Mouse (Mus musculus) liver, embryonic 15.5 days (tissue): ENCODE results near the gene Stxbp5l. TPM values are rescaled to one million over a fixed set of nuclear protein-coding genes. Genes with fewer than 3 reads are reported as not detected.
"Not testable (repeated sequence)": the region's sequence is repeated elsewhere in the genome, so short reads cannot be mapped to it uniquely, and the experiment has no call there.

Experiments used
- ATAC-seq: fragments of 200-750 bp; cut with Nextera tagmentation; 2 replicates; pipeline ENCODE4 v1.8.0; 2017; ENCODE audit warnings: moderate number of reproducible peaks, mild to moderate bottlenecking, moderate library complexity; ENCODE audit not compliant: insufficient read depth
- H3K27ac ChIP-seq: fragments of 300-500 bp; sonication (generic); replicated peaks from 2 replicates; pipeline ENCODE4 v1.5.1; 2015; ENCODE audit warnings: mild to moderate bottlenecking, inconsistent platforms
- H3K27me3 ChIP-seq: fragments of 300-500 bp; sonication (generic); 2 replicates; pipeline ENCODE4 v1.6.1; 2015; ENCODE audit warnings: mild to moderate bottlenecking, inconsistent platforms
- H3K36me3 ChIP-seq: fragments of 300-500 bp; sonication (generic); replicated peaks from 2 replicates; pipeline ENCODE4 v1.6.1; 2015; ENCODE audit warnings: moderate library complexity, mild to moderate bottlenecking, inconsistent platforms
- H3K4me1 ChIP-seq: fragments of 300-500 bp; sonication (generic); replicated peaks from 2 replicates; pipeline ENCODE4 v1.6.1; 2015; ENCODE audit warnings: inconsistent platforms
- H3K4me2 ChIP-seq: fragments of 300-500 bp; sonication (generic); 2 replicates; pipeline ENCODE4 v1.6.1; 2015; ENCODE audit warnings: moderate library complexity, mild to moderate bottlenecking, inconsistent platforms
- H3K4me3 ChIP-seq: fragments of 300-500 bp; sonication (generic); replicated peaks from 2 replicates; pipeline ENCODE4 v1.5.1; 2015; ENCODE audit warnings: mild to moderate bottlenecking, inconsistent platforms
- H3K9ac ChIP-seq: fragments of 300-500 bp; sonication (generic); 2 replicates; pipeline ENCODE4 v1.6.1; 2015; ENCODE audit warnings: moderate library complexity, mild to moderate bottlenecking, inconsistent platforms
- H3K9me3 ChIP-seq: fragments of 300-500 bp; sonication (generic); replicated peaks from 2 replicates; pipeline ENCODE4 v1.6.1; 2016; ENCODE audit warnings: inconsistent platforms
- WGBS: fragments of 180-500 bp; shearing (Covaris S2); methylation state at CpG from one replicate; pipeline ENCODE4 v1.1.7; 2015; ENCODE audit warnings: mixed read lengths; ENCODE audit not compliant: insufficient replicate concordance; 5-methylcytosine and 5-hydroxymethylcytosine counted together
- polyA plus RNA-seq: library from polyadenylated mRNA; unstranded; fragments of >200 nt; fragmentation: Nextera tagmentation; extraction: Ambion mirVana; gene quantifications from 2 replicates; pipeline ENCODE4 v1.2.1, GENCODE M21; 2015

Gene Stxbp5l
- polyA plus RNA-seq, 1 experiment from 2014 or later, result 0.03 TPM

GRCm38 (mm10) chr16:37383426-37383825 is 1.3 kb downstream of the Stxbp5l start:
- ATAC-seq, result no peak
- H3K4me2 ChIP-seq, result no peak overlapping the region
- H3K9me3 ChIP-seq, result no peaks in the 10 kb centered on the region
- H3K36me3 ChIP-seq, result no peaks in the 10 kb centered on the region
- no peak overlapping the region for H3K27ac ChIP-seq
- H3K9ac ChIP-seq, result no peak overlapping the region
- peaks cover 31% of the 10 kb centered on the region for H3K27me3 ChIP-seq
- H3K4me1 ChIP-seq, result peaks cover 11% of the 10 kb centered on the region; the same call in 1 of the 2 replicates
- H3K4me3 ChIP-seq, result no peak overlapping the region
- 35% methylated on average over 4 of the region's 4 CpGs for WGBS

- Histone ChIP-seq H3K36me3 (no peaks in the 10 kb centered on the region), H3K4me3 (no peak overlapping the region), H3K27ac (no peak overlapping the region), H3K9me3 (no peaks in the 10 kb centered on the region), H3K27me3 (no peaks in the 10 kb centered on the region), H3K4me2 (no peak overlapping the region), H3K4me1 (no peaks in the 10 kb centered on the region), H3K9ac (no peak overlapping the region)
- WGBS, result 59% methylated on average over 1 of the region's 1 CpGs
- ATAC-seq, result no peak
These were observed 12.0 kb downstream of the Stxbp5l start for GRCm38 (mm10) chr16:37372716-37373115.

- H3K27me3 ChIP-seq, result no peaks in the 10 kb centered on the region
- no peak overlapping the region for H3K27ac ChIP-seq
- H3K4me1 ChIP-seq, result no peaks in the 10 kb centered on the region
- no peak overlapping the region for H3K4me2 ChIP-seq
- no peak overlapping the region for H3K4me3 ChIP-seq
- no peak for ATAC-seq
- no peaks in the 10 kb centered on the region for H3K9me3 ChIP-seq
- WGBS, result 62% methylated on average over 4 of the region's 4 CpGs
- H3K36me3 ChIP-seq, result no peaks in the 10 kb centered on the region
- H3K9ac ChIP-seq, result no peak overlapping the region
These were observed 17.3 kb downstream of the Stxbp5l start for GRCm38 (mm10) chr16:37367426-37367825.

- no peaks in the 10 kb centered on the region for H3K4me1 ChIP-seq
- H3K9ac ChIP-seq, result no peak overlapping the region
- no peak overlapping the region for H3K27ac ChIP-seq
- H3K4me3 ChIP-seq, result no peak overlapping the region
- ATAC-seq, result no peak
- H3K4me2 ChIP-seq, result no peak overlapping the region
- no peaks in the 10 kb centered on the region for H3K27me3 ChIP-seq
- 60% methylated on average over 2 of the region's 2 CpGs for WGBS
- no peaks in the 10 kb centered on the region for H3K36me3 ChIP-seq
- H3K9me3 ChIP-seq, result no peaks in the 10 kb centered on the region
These were observed 20.8 kb downstream of the Stxbp5l start for GRCm38 (mm10) chr16:37363958-37364357.

- no peak overlapping the region for H3K4me3 ChIP-seq
- no peak overlapping the region for H3K27ac ChIP-seq
- 64% methylated on average over 3 of the region's 3 CpGs for WGBS
- H3K9me3 ChIP-seq, result no peaks in the 10 kb centered on the region
- no peak overlapping the region for H3K4me2 ChIP-seq
- H3K9ac ChIP-seq, result no peak overlapping the region
- H3K4me1 ChIP-seq, result no peaks in the 10 kb centered on the region
- no peaks in the 10 kb centered on the region for H3K36me3 ChIP-seq
- H3K27me3 ChIP-seq, result no peaks in the 10 kb centered on the region
- ATAC-seq, result no peak
These were observed 29.1 kb downstream of the Stxbp5l start for GRCm38 (mm10) chr16:37355621-37356020.

- H3K9ac ChIP-seq, result no peak overlapping the region
- no peaks in the 10 kb centered on the region for H3K36me3 ChIP-seq
- WGBS, result 24% methylated on average over 3 of the region's 3 CpGs
- H3K4me2 ChIP-seq, result no peak overlapping the region
- no peaks in the 10 kb centered on the region for H3K27me3 ChIP-seq
- H3K9me3 ChIP-seq, result no peaks in the 10 kb centered on the region
- H3K27ac ChIP-seq, result no peak overlapping the region
- no peak overlapping the region for H3K4me3 ChIP-seq
- ATAC-seq, result no peak
- no peaks in the 10 kb centered on the region for H3K4me1 ChIP-seq
These were observed 37.7 kb downstream of the Stxbp5l start for GRCm38 (mm10) chr16:37347092-37347491.

- 29% methylated on average over 2 of the region's 2 CpGs for WGBS
- no peak overlapping the region for H3K27ac ChIP-seq
- no peaks in the 10 kb centered on the region for H3K36me3 ChIP-seq
- no peak overlapping the region for H3K4me2 ChIP-seq
- no peak for ATAC-seq
- no peaks in the 10 kb centered on the region for H3K9me3 ChIP-seq
- no peaks in the 10 kb centered on the region for H3K4me1 ChIP-seq
- H3K27me3 ChIP-seq, result no peaks in the 10 kb centered on the region
- H3K4me3 ChIP-seq, result no peak overlapping the region
- H3K9ac ChIP-seq, result no peak overlapping the region
These were observed 39.8 kb downstream of the Stxbp5l start for GRCm38 (mm10) chr16:37344960-37345359.

- H3K4me2 ChIP-seq, H3K27ac ChIP-seq, H3K4me1 ChIP-seq, H3K4me3 ChIP-seq, ATAC-seq, H3K36me3 ChIP-seq, H3K27me3 ChIP-seq, H3K9me3 ChIP-seq, H3K9ac ChIP-seq: not testable (repeated sequence)
These were observed 43.3 kb downstream of the Stxbp5l start for GRCm38 (mm10) chr16:37341446-37341845.

GRCm38 (mm10) chr16:37338177-37338576 is 46.6 kb downstream of the Stxbp5l start:
- H3K4me1 ChIP-seq, result no peaks in the 10 kb centered on the region
- H3K36me3 ChIP-seq, result no peaks in the 10 kb centered on the region
- ATAC-seq, result no peak
- H3K9ac ChIP-seq, result no peak overlapping the region
- no peaks in the 10 kb centered on the region for H3K9me3 ChIP-seq
- no peak overlapping the region for H3K4me3 ChIP-seq
- H3K27me3 ChIP-seq, result no peaks in the 10 kb centered on the region
- WGBS, result 77% methylated on average over 1 of the region's 1 CpGs
- H3K27ac ChIP-seq, result no peak overlapping the region
- no peak overlapping the region for H3K4me2 ChIP-seq

GRCm38 (mm10) chr16:37337529-37337928 is 47.2 kb downstream of the Stxbp5l start:
- H3K9ac ChIP-seq, result no peak overlapping the region
- no peaks in the 10 kb centered on the region for H3K27me3 ChIP-seq
- ATAC-seq, result no peak
- H3K9me3 ChIP-seq, result no peaks in the 10 kb centered on the region
- no peaks in the 10 kb centered on the region for H3K36me3 ChIP-seq
- no peak overlapping the region for H3K27ac ChIP-seq
- WGBS, result 52% methylated on average over 1 of the region's 1 CpGs
- no peak overlapping the region for H3K4me3 ChIP-seq
- no peaks in the 10 kb centered on the region for H3K4me1 ChIP-seq
- no peak overlapping the region for H3K4me2 ChIP-seq

- H3K9ac ChIP-seq, result no peak overlapping the region
- no peaks in the 10 kb centered on the region for H3K27me3 ChIP-seq
- H3K9me3 ChIP-seq, result no peaks in the 10 kb centered on the region
- no peaks in the 10 kb centered on the region for H3K4me1 ChIP-seq
- no peak overlapping the region for H3K4me3 ChIP-seq
- WGBS, result 50% methylated on average over 1 of the region's 1 CpGs
- H3K36me3 ChIP-seq, result no peaks in the 10 kb centered on the region
- no peak overlapping the region for H3K4me2 ChIP-seq
- ATAC-seq, result no peak
- no peak overlapping the region for H3K27ac ChIP-seq
These were observed 80.3 kb downstream of the Stxbp5l start for GRCm38 (mm10) chr16:37304441-37304840.

- Histone ChIP-seq H3K36me3 (no peaks in the 10 kb centered on the region), H3K4me1 (no peaks in the 10 kb centered on the region), H3K4me3 (no peak overlapping the region), H3K9me3 (no peaks in the 10 kb centered on the region), H3K27ac (no peak overlapping the region), H3K27me3 (no peaks in the 10 kb centered on the region), H3K9ac (no peak overlapping the region), H3K4me2 (no peak overlapping the region)
- 47% methylated on average over 1 of the region's 1 CpGs for WGBS
- no peak for ATAC-seq
These were observed 92.2 kb downstream of the Stxbp5l start for GRCm38 (mm10) chr16:37292593-37292992.
